ENCODE assay signal across 9 mouse cellular contexts in the genomic region with DNA sequence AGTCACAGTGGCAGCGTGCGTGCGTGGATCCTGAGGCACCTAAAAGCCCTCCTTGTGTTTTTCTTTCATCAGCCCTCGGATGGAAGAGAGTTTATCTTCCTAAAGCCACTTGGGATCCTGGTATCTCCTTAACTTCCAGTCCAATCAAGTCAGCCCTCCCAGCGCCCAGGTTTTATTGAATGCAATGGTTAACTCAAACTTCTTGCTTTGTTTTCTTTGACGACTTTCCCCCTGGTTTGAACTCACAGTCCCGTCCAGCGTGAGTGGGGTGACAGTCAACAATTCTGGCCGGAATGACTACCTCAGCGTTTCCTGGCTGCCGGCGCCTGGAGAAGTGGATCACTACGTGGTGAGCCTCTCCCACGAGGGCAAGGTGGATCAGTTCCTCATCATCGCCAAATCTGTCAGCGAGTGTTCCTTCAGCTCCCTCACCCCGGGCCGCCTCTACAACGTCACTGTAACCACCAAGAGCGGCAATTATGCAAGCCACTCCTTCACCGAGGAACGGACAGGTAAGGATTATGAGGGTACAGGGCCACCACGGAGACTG. TPM values are rescaled to one million over a fixed set of nuclear protein-coding genes. Genes with fewer than 3 reads are reported as not detected.
DNase-seq lines count a peak whose midpoint lies in the region; ATAC-seq and TF ChIP-seq lines count a peak whose summit lies in the region.
"Had no signal": no experiment of that assay in that cellular context is flagged by ENCODE, and none has a peak within 500 bp of the region (broad histone marks: within the 10 kb centered on the region; RNA-seq: fewer than 3 reads in every experiment).

No protein-coding gene starts in this region.

- 16% methylated on average over 23 of the region's 23 CpGs for WGBS in forebrain, embryonic 13.5 days
- WGBS in liver, embryonic 14.5 days (ENCODE audit: insufficient replicate concordance): 55% methylated on average over 23 of the region's 23 CpGs

- H3K4me3 ChIP-seq in forebrain, embryonic 13.5 days: peak overlapping the region; percentile 12; the same call in 1 of the 2 replicates
- H3K4me3 ChIP-seq in liver, embryonic 14.5 days (ENCODE audit: insufficient read depth in 1 of 2, low read depth in 2 of 2, low read length in 2 of 2): no peak overlapping the region
- H3K4me3 ChIP-seq: megakaryocyte, embryonic 14.5 days had no signal

- ATAC-seq in forebrain, embryonic 13.5 days: no peak
- no peak for ATAC-seq in liver, embryonic 14.5 days (ENCODE audit: insufficient read depth)
- no peak for ATAC-seq in monocyte, adult 5-6 weeks (replicated peaks; ENCODE audit: insufficient number of reproducible peaks, low FRiP score, low TSS enrichment, poor library complexity, severe bottlenecking)

- H3K9me3 ChIP-seq in forebrain, embryonic 13.5 days (replicated peaks): no peaks in the 10 kb centered on the region
- no peaks in the 10 kb centered on the region for H3K9me3 ChIP-seq in liver, embryonic 14.5 days (ENCODE audit: control insufficient read depth, low read length)

- DNase-seq in embryo, embryonic 10.5 days (ENCODE audit: low spot score): peak; percentile 32
- DNase-seq in embryo, embryonic 11 days: no peak
- DNase-seq in ES-CJ7 (ENCODE audit: low read depth, low spot score): peak; percentile 9
- no peak for DNase-seq in liver, embryonic 14.5 days (ENCODE audit: low read depth in 3 of 3, low spot score in 3 of 3)
- no peak for DNase-seq in right cerebral cortex, postnatal 4 days
- DNase-seq in adrenal gland, adult 18-20 months (ENCODE audit: low spot score in 2 of 2): no peak

- TF ChIP-seq EP300 in liver, embryonic 14.5 days (IDR thresholded peaks at IDR 0.05; ENCODE audit: low read depth): no peak

- H3K36me3 ChIP-seq in forebrain, embryonic 13.5 days (ENCODE audit: poor library complexity, severe bottlenecking): no peaks in the 10 kb centered on the region
- H3K36me3 ChIP-seq in liver, embryonic 14.5 days (replicated peaks; ENCODE audit: control insufficient read depth, insufficient read depth, low read depth): no peaks in the 10 kb centered on the region

- no peaks in the 10 kb centered on the region for H3K27me3 ChIP-seq in forebrain, embryonic 13.5 days
- no peaks in the 10 kb centered on the region for H3K27me3 ChIP-seq in liver, embryonic 14.5 days (ENCODE audit: control insufficient read depth, insufficient read depth, low read length)

- H3K9ac ChIP-seq in forebrain, embryonic 13.5 days: no peak overlapping the region
- H3K9ac ChIP-seq in liver, embryonic 14.5 days (replicated peaks): no peak overlapping the region

- peak overlapping the region; percentile 49 for H3K4me2 ChIP-seq in forebrain, embryonic 13.5 days
- H3K4me2 ChIP-seq in liver, embryonic 14.5 days (ENCODE audit: low read depth): peak overlapping the region; percentile 27

- peaks cover 3% of the 10 kb centered on the region; the same call in 1 of the 2 replicates for H3K4me1 ChIP-seq in forebrain, embryonic 13.5 days
- no peaks in the 10 kb centered on the region for H3K4me1 ChIP-seq in liver, embryonic 14.5 days (replicated peaks; ENCODE audit: control insufficient read depth in 2 of 2, insufficient read depth in 2 of 2, low read length in 1 of 2)
- H3K4me1 ChIP-seq: megakaryocyte, embryonic 14.5 days had no signal

- no peak for TF ChIP-seq CTCF in liver, embryonic 14.5 days (IDR thresholded peaks at IDR 0.05; ENCODE audit: low read depth)

- H3K27ac ChIP-seq in forebrain, embryonic 13.5 days: no peak overlapping the region
- H3K27ac ChIP-seq in liver, embryonic 14.5 days: no peak overlapping the region

RNA-seq across cellular contexts. Expression of a gene that starts 55.7 kb away (rescaled TPM):
- 2.1 and 2.2 TPM in 2 replicates for polyA plus RNA-seq in forebrain, embryonic 13.5 days (2015; fragmentation: Nextera tagmentation; extraction: Ambion mirVana)
- polyA plus RNA-seq in liver, embryonic 14.5 days (2012; rRNA removed): 0.52 and 0.71 TPM in 2 replicates
- 0.72 and 1.0 TPM in 2 replicates for polyA plus RNA-seq in liver, embryonic 14.5 days (2014; fragmentation: Nextera tagmentation; extraction: Ambion mirVana)
- total RNA-seq in monocyte, adult 5-6 weeks (2017): not detected in 3 replicates
- total RNA-seq in adrenal gland, adult 18-20 months (2021): 10 to 100 TPM; 34.6 to 34.8 TPM

Comparison
In these comparisons a context has a peak if more than half of its experiments do, and no peak if none do; other contexts are left out.
1. DNase-seq: peak in embryo, embryonic 10.5 days (single experiment) and ES-CJ7 (single experiment); none in embryo, embryonic 11 days (single experiment), liver, embryonic 14.5 days (0 of 3), right cerebral cortex, postnatal 4 days (single experiment) and adrenal gland, adult 18-20 months (0 of 2).
2. RNA of a gene that starts 55.7 kb away (total RNA-seq): 34.6 to 34.8 TPM in adrenal gland, adult 18-20 months; not detected in monocyte, adult 5-6 weeks; every median in the first group is over 10 times any median in the second.